Mouse (Mus musculus): ENCODE data around the gene Pick1. TPM values are rescaled to one million over a fixed set of nuclear protein-coding genes. Genes with fewer than 3 reads are reported as not detected.
A peak's percentile ranks its signal among the peaks of the same experiment; 100 is the strongest.

Gene Pick1
- polyA plus RNA-seq, 1 experiment = 9.5 TPM

DNA sequence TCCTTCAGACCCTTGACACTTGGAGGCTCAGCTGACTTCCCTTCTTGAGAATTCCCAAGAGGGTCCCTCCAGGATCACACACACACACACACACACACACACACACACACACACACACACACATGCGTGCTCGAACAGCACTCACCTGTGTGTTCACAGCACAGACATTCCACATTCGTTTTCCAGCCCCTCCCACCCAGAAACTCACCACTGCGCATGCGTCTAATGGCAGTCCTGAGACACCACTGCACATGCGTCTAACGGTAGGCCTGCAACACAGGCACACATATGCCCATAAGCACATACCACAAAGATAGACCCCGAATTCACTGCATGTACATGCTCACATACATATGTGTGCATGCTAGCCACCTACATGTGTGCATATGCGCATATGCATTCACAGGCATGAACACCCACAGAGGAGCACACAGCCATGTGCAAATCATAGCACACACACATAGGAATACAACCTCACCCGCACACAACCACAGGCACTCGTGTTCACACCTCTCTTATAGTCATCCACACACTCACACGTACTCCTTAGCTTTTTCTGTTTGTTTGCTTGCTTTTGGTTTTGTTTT, 29.5 kb upstream of the Pick1 start:
- TF ChIP-seq FLI1 (IDR thresholded peaks at IDR 0.05; ENCODE audit: low read length) = no peak
- H3K4me3 ChIP-seq (replicated peaks) = no peak overlapping the region
- H3K36me3 ChIP-seq (replicated peaks; ENCODE audit: low read length) = no peaks in the 10 kb centered on the region
- peaks cover 78% of the 10 kb centered on the region for H3K27me3 ChIP-seq (replicated peaks)
- H3K4me1 ChIP-seq = peaks cover 11% of the 10 kb centered on the region
- no peaks in the 10 kb centered on the region for H3K9me3 ChIP-seq

DNA sequence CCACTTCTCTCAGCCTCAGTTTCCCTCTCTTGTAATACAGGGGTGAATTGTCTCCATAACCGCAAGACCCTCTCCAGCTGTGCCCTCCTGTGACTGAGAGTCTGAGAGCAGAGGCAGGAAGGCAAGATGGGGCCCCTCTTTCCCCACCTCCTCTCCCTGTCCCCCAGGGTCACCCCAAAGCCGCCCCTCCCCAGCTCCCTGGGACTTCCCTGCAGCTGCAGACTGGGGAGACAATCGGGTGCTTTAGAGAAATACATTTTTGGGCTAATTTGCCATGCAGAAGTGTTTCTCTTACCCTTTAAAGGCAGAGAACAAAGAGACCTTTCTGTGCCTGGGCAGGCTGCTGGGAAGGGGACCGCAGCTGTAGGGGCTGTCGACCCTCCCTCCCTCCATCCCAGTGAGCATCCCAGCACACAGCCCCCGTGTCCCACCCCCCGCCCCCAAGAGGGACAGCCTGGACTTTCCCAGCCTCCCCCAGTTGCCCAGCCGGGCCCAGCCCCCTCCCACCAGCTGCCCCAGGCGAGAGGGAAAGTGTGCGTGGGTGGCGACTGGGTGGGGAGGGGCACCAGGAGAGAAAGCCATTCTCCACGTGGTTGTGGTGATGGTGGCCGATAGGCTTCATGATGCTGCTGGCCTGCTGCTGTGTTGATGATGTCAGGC, 27.4 kb upstream of the Pick1 start:
- H3K9me3 ChIP-seq = no peaks in the 10 kb centered on the region
- H3K4me3 ChIP-seq (replicated peaks) = no peak overlapping the region
- peaks cover 77% of the 10 kb centered on the region for H3K27me3 ChIP-seq (replicated peaks)
- H3K4me1 ChIP-seq = peaks cover 15% of the 10 kb centered on the region
- TF ChIP-seq FLI1 (IDR thresholded peaks at IDR 0.05; ENCODE audit: low read length) (no peak), GATA1 (IDR thresholded peaks at IDR 0.05; ENCODE audit: borderline replicate concordance, low read length) (no peak)
- no peaks in the 10 kb centered on the region for H3K36me3 ChIP-seq (replicated peaks; ENCODE audit: low read length)

DNA sequence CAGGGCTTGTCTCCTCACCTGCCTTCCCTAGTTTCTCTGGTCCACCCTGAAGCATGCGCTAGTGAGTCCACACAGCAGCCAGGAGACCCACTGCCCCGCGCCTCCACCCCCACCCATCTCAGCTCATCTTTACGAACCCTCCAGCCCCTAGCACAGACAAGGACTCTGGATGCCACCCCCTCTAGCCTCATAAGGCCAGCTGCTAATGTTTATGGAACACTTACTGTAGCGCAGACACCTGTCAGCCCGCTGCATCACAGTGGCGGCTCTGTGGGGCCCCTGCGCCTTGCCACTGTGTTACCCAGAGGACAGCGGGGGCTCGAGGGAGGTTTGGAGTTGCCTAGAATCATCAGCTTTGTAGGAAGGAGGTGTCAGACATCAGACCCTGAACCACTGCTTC, 26.4 kb upstream of the Pick1 start:
- TF ChIP-seq FLI1 (IDR thresholded peaks at IDR 0.05; ENCODE audit: low read length) = no peak
- no peak for TF ChIP-seq GATA1 (IDR thresholded peaks at IDR 0.05; ENCODE audit: borderline replicate concordance, low read length)
- H3K36me3 ChIP-seq (replicated peaks; ENCODE audit: low read length) = no peaks in the 10 kb centered on the region
- peaks cover 79% of the 10 kb centered on the region for H3K27me3 ChIP-seq (replicated peaks)
- H3K4me1 ChIP-seq = peaks cover 15% of the 10 kb centered on the region
- H3K4me3 ChIP-seq (replicated peaks) = no peak overlapping the region
- no peaks in the 10 kb centered on the region for H3K9me3 ChIP-seq

DNA sequence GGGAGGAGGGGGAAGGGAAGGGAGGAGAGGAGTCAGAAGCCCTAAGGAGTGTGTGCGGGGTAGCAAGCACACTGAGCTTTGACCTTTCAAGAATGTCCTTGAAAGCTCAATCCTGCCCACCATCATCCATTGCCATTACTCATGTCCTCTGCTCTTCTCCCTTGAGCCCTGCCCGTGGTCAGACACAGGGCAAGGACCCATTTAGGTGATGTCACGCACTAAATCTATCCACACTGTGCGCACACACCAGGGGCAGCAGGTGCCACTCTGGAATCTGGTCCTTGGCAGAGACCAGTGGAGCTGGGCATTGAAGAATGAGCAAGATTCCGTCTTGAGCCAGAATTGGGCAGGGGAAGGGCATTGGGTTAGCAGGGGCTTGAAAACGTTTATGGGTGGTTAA, 20.8 kb upstream of the Pick1 start:
- H3K4me1 ChIP-seq = peaks cover 42% of the 10 kb centered on the region
- TF ChIP-seq FLI1 (IDR thresholded peaks at IDR 0.05; ENCODE audit: low read length) (no peak), GATA1 (IDR thresholded peaks at IDR 0.05; ENCODE audit: borderline replicate concordance, low read length) (no peak)

DNA sequence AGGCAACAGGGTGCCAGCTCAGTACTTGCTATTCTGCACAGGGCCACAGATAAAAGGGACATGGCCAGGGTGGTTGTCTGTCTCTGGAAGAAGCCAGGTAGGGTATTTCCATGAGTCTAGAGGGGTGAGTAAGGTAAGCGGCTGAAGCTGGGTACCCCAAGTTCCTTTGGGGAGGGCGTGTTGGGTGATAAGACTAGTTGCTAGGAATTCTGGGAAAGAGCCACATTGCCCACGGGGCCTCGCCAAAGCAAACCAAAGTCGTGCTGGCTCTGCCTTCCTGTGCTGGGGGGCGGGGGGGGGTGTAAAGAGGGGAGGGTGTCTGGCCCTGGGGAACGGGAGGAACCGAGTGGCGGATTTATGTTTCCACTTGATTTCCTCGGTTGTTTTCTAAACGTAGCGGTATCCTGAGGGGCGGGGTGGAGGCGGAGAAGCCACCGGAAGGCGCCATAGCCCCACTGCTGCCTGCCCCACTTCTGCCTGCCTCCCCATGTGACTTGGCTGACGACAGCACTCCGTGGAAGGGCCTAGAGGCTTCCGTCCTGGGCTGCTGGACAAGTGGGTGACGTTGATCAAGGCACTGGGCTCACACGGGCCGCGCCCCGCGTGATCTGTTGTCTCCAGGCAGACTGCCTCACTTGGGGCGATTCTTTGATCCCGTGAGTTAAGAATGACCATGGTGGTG, 20.1 kb upstream of the Pick1 start:
- Histone ChIP-seq H3K4me1 (peaks cover 43% of the 10 kb centered on the region), H3K4me3 (replicated peaks) (peak overlapping the region; percentile 58)

More for the DNA sequence above, 20.8 kb upstream of the Pick1 start:
- Histone ChIP-seq H3K9me3 (no peaks in the 10 kb centered on the region), H3K27me3 (replicated peaks) (peaks cover 66% of the 10 kb centered on the region), H3K36me3 (replicated peaks; ENCODE audit: low read length) (no peaks in the 10 kb centered on the region), H3K4me3 (replicated peaks) (no peak overlapping the region)

DNA sequence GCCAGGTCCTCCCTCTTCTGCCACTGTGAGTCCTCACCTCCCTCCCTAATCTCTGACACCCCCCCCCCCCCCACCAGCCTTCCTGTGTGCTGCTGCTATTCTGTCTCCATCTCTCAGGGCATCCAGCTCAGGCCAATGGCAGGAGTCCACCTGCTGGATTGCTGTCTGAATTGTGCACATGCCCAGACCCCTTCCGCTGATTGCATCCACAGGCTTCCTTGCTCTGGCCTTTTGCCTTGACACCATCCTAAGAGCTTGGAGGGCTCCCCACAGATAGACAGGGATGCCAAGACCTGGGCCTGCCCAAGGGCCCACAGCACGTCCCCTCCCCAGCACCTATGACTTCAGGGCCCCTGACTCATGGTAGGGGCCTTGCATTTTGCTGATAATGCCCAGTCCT, 18.6 kb upstream of the Pick1 start:
- Histone ChIP-seq H3K27me3 (replicated peaks) (peaks cover 69% of the 10 kb centered on the region), H3K36me3 (replicated peaks; ENCODE audit: low read length) (no peaks in the 10 kb centered on the region), H3K9me3 (no peaks in the 10 kb centered on the region), H3K4me3 (replicated peaks) (no peak overlapping the region), H3K4me1 (peaks cover 44% of the 10 kb centered on the region)
- no peak for TF ChIP-seq GATA1 (IDR thresholded peaks at IDR 0.05; ENCODE audit: borderline replicate concordance, low read length)
- no peak for TF ChIP-seq FLI1 (IDR thresholded peaks at IDR 0.05; ENCODE audit: low read length)

More for the DNA sequence above, 20.1 kb upstream of the Pick1 start:
- Histone ChIP-seq H3K36me3 (replicated peaks; ENCODE audit: low read length) (no peaks in the 10 kb centered on the region), H3K27me3 (replicated peaks) (peaks cover 66% of the 10 kb centered on the region), H3K9me3 (no peaks in the 10 kb centered on the region)
- no peak for TF ChIP-seq FLI1 (IDR thresholded peaks at IDR 0.05; ENCODE audit: low read length)
- TF ChIP-seq GATA1 (IDR thresholded peaks at IDR 0.05; ENCODE audit: borderline replicate concordance, low read length) = no peak

DNA sequence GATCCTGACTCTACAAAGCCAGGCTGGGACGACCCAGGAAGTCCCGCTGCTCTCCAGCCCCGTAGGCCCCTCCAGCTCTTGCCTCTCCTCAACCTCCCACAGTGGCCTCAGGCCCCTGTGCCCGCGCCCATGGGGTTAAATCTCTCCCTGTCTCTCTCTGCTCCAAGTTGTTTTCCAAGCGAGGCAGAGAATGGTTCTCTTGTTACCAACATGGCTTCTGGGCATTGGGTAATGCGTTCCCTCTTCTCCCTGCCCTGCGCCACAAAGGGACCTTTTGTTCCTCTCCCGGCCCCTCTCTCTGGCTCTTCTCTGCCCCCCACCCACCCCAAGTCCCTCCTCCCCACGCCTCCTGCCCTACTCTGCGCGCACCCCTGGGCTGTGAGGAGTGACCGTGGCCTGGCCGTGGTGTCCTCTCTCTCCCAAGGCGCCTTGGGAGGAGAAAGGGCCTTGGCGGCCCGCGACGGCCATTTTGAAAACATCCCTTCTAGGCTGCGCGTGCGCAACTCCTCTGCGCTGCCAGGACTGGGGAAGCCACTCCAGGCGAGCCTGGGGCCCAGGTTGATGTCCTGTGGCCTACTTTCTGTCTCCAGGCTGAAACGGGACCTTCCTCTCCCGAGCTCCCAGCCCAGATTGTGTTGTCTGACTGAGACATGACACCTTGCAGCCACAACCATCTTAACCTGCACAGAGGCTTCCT, 16.1 kb upstream of the Pick1 start:
- Histone ChIP-seq H3K36me3 (replicated peaks; ENCODE audit: low read length) (no peaks in the 10 kb centered on the region), H3K27me3 (replicated peaks) (peaks cover 67% of the 10 kb centered on the region), H3K9me3 (no peaks in the 10 kb centered on the region), H3K4me3 (replicated peaks) (no peak overlapping the region), H3K4me1 (peaks cover 44% of the 10 kb centered on the region)
- TF ChIP-seq GATA1 (IDR thresholded peaks at IDR 0.05; ENCODE audit: borderline replicate concordance, low read length) (no peak), FLI1 (IDR thresholded peaks at IDR 0.05; ENCODE audit: low read length) (no peak)

DNA sequence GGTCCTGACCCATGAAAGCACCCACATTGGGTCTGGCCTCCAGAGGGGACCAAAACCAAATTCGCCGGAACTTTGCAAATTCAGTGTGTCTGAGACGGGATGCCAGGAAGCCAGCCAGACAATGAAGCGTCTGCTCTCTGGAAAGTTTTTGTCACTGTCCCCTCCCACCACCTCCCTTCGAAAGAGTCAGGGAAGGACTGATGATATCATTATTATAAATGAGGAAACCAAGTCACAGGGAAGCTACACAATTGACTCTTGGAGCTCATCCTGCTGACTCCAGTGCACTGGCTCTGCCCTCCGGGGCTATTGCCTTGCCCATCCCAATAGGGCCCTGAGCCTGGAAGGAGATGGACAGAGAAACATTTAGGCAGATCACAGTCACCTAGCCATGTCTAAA, 15.4 kb upstream of the Pick1 start:
- no peak overlapping the region for H3K4me3 ChIP-seq (replicated peaks)
- H3K9me3 ChIP-seq = no peaks in the 10 kb centered on the region
- H3K27me3 ChIP-seq (replicated peaks) = peaks cover 60% of the 10 kb centered on the region
- TF ChIP-seq FLI1 (IDR thresholded peaks at IDR 0.05; ENCODE audit: low read length) (no peak), GATA1 (IDR thresholded peaks at IDR 0.05; ENCODE audit: borderline replicate concordance, low read length) (no peak)
- no peaks in the 10 kb centered on the region for H3K36me3 ChIP-seq (replicated peaks; ENCODE audit: low read length)
- peaks cover 38% of the 10 kb centered on the region for H3K4me1 ChIP-seq

DNA sequence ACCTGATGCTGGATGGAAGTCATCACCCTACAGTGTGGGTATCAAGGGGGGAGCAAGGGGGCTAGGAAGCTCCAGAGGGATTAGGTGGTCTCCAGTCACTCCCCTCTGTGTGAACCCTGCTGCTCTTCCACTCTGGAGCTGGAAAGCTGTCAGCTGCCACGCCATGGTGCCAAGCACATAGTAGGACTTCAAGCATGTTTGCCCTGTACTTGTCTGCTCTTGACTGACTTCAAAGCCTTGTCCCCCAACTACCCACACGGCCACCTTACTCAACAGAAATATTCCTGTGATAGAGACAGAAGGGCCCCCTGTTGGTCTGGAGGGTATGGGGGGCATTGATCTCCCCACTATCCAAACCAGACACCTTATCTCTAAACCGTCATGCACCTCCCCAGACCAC, 12.8 kb upstream of the Pick1 start:
- H3K9me3 ChIP-seq = no peaks in the 10 kb centered on the region
- TF ChIP-seq GATA1 (IDR thresholded peaks at IDR 0.05; ENCODE audit: borderline replicate concordance, low read length) (no peak), FLI1 (IDR thresholded peaks at IDR 0.05; ENCODE audit: low read length) (no peak)
- H3K27me3 ChIP-seq (replicated peaks) = peaks cover 62% of the 10 kb centered on the region
- H3K4me1 ChIP-seq = peaks cover 23% of the 10 kb centered on the region
- no peak overlapping the region for H3K4me3 ChIP-seq (replicated peaks)
- no peaks in the 10 kb centered on the region for H3K36me3 ChIP-seq (replicated peaks; ENCODE audit: low read length)

DNA sequence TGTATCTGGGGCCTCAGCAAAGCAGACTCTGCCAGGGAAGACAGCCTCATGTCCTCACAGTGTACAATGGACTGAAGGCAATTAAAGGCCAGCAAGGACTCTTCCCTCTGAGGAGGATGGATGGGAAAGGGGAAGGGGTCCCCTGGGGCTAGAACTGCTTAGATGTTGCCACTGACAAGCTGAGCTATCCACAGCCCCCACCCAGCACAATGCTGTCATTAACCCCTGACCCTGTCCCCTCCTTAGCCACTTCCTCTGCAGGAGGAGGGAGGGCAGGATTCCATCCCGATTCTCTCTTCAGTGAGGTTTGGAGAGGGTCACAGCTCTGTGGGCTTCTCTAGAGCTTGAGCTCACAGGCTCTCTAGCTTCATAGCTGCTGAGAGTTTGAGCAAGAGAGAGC, 9.4 kb upstream of the Pick1 start:
- Histone ChIP-seq H3K27me3 (replicated peaks) (peaks cover 62% of the 10 kb centered on the region), H3K9me3 (no peaks in the 10 kb centered on the region), H3K4me3 (replicated peaks) (no peak overlapping the region), H3K4me1 (peaks cover 5% of the 10 kb centered on the region), H3K36me3 (replicated peaks; ENCODE audit: low read length) (no peaks in the 10 kb centered on the region)
- TF ChIP-seq GATA1 (IDR thresholded peaks at IDR 0.05; ENCODE audit: borderline replicate concordance, low read length) = no peak
- no peak for TF ChIP-seq FLI1 (IDR thresholded peaks at IDR 0.05; ENCODE audit: low read length)

Measured in megakaryocyte, embryonic 14.5 days (primary cell).